Mouse (Mus musculus): ENCODE data around the gene Stat5a. TPM values are rescaled to one million over a fixed set of nuclear protein-coding genes. Genes with fewer than 3 reads are reported as not detected.

Gene Stat5a
- polyA plus RNA-seq, 1 experiment = 136 TPM

GRCm38 (mm10) chr11:100894146-100894918 lies 35.2 kb downstream of the Stat5a start:
- DNase-seq = no peak
- Histone ChIP-seq H3K27ac (ENCODE audit: control insufficient read depth, insufficient read depth, low read length) (no peak overlapping the region), H3K36me3 (ENCODE audit: control insufficient read depth, insufficient read depth, low read length) (peaks cover 6% of the 10 kb centered on the region; the same call in 1 of the 2 replicates), H3K4me1 (replicated peaks; ENCODE audit: control insufficient read depth, insufficient read depth, low read length) (peaks cover 59% of the 10 kb centered on the region), H3K4me3 (ENCODE audit: control insufficient read depth, insufficient read depth, low read length) (no peak overlapping the region), H3K27me3 (ENCODE audit: control insufficient read depth, insufficient read depth, low read length) (no peaks in the 10 kb centered on the region)
- 85% methylated on average over 9 of the region's 9 CpGs for WGBS
- no peak for TF ChIP-seq POLR2A (IDR thresholded peaks at IDR 0.05; ENCODE audit: control insufficient read depth, extremely low read depth, insufficient read depth, low read length, poor library complexity)
- no peak for TF ChIP-seq CTCF (IDR thresholded peaks at IDR 0.05; ENCODE audit: borderline replicate concordance, control insufficient read depth, extremely low read depth, insufficient read depth, low read length, poor library complexity)

GRCm38 (mm10) chr11:100896078-100896477 lies 36.9 kb downstream of the Stat5a start:
- 93% methylated on average over 10 of the region's 10 CpGs for WGBS
- H3K27me3 ChIP-seq (ENCODE audit: control insufficient read depth, insufficient read depth, low read length) = no peaks in the 10 kb centered on the region
- no peak overlapping the region for H3K27ac ChIP-seq (ENCODE audit: control insufficient read depth, insufficient read depth, low read length)
- peaks cover 42% of the 10 kb centered on the region for H3K4me1 ChIP-seq (replicated peaks; ENCODE audit: control insufficient read depth, insufficient read depth, low read length)
- no peak for DNase-seq
- TF ChIP-seq POLR2A (IDR thresholded peaks at IDR 0.05; ENCODE audit: control insufficient read depth, extremely low read depth, insufficient read depth, low read length, poor library complexity) (no peak), CTCF (IDR thresholded peaks at IDR 0.05; ENCODE audit: borderline replicate concordance, control insufficient read depth, extremely low read depth, insufficient read depth, low read length, poor library complexity) (no peak)
- H3K4me3 ChIP-seq (ENCODE audit: control insufficient read depth, insufficient read depth, low read length) = no peak overlapping the region
- peaks cover 8% of the 10 kb centered on the region for H3K36me3 ChIP-seq (ENCODE audit: control insufficient read depth, insufficient read depth, low read length)

- peak overlapping the region; percentile 45 for H3K27ac ChIP-seq (ENCODE audit: control insufficient read depth, insufficient read depth, low read length)
- no peak overlapping the region for H3K4me3 ChIP-seq (ENCODE audit: control insufficient read depth, insufficient read depth, low read length)
- DNase-seq = peak; percentile 54
- TF ChIP-seq POLR2A (IDR thresholded peaks at IDR 0.05; ENCODE audit: control insufficient read depth, extremely low read depth, insufficient read depth, low read length, poor library complexity) (no peak), CTCF (IDR thresholded peaks at IDR 0.05; ENCODE audit: borderline replicate concordance, control insufficient read depth, extremely low read depth, insufficient read depth, low read length, poor library complexity) (no peak)
- H3K4me1 ChIP-seq (replicated peaks; ENCODE audit: control insufficient read depth, insufficient read depth, low read length) = peaks cover 30% of the 10 kb centered on the region
- H3K36me3 ChIP-seq (ENCODE audit: control insufficient read depth, insufficient read depth, low read length) = peaks cover 21% of the 10 kb centered on the region
- 46% methylated on average over 7 of the region's 7 CpGs for WGBS
- no peaks in the 10 kb centered on the region for H3K27me3 ChIP-seq (ENCODE audit: control insufficient read depth, insufficient read depth, low read length)
Measured at GRCm38 (mm10) chr11:100897294-100898231, 38.4 kb downstream of the Stat5a start.

GRCm38 (mm10) chr11:100898441-100899199 lies 39.5 kb downstream of the Stat5a start:
- H3K4me1 ChIP-seq (replicated peaks; ENCODE audit: control insufficient read depth, insufficient read depth, low read length) = peaks cover 22% of the 10 kb centered on the region
- H3K36me3 ChIP-seq (ENCODE audit: control insufficient read depth, insufficient read depth, low read length) = peaks cover 31% of the 10 kb centered on the region
- WGBS = 55% methylated on average over 16 of the region's 16 CpGs
- H3K27ac ChIP-seq (ENCODE audit: control insufficient read depth, insufficient read depth, low read length) = peak overlapping the region; percentile 45
- no peaks in the 10 kb centered on the region for H3K27me3 ChIP-seq (ENCODE audit: control insufficient read depth, insufficient read depth, low read length)
- TF ChIP-seq CTCF (IDR thresholded peaks at IDR 0.05; ENCODE audit: borderline replicate concordance, control insufficient read depth, extremely low read depth, insufficient read depth, low read length, poor library complexity) (no peak), POLR2A (IDR thresholded peaks at IDR 0.05; ENCODE audit: control insufficient read depth, extremely low read depth, insufficient read depth, low read length, poor library complexity) (no peak)
- DNase-seq = no peak
- H3K4me3 ChIP-seq (ENCODE audit: control insufficient read depth, insufficient read depth, low read length) = no peak overlapping the region

GRCm38 (mm10) chr11:100904580-100905351 lies 45.6 kb downstream of the Stat5a start:
- H3K4me3 ChIP-seq (ENCODE audit: control insufficient read depth, insufficient read depth, low read length) = no peak overlapping the region
- no peak for DNase-seq
- no peaks in the 10 kb centered on the region for H3K4me1 ChIP-seq (replicated peaks; ENCODE audit: control insufficient read depth, insufficient read depth, low read length)
- peaks cover 80% of the 10 kb centered on the region for H3K36me3 ChIP-seq (ENCODE audit: control insufficient read depth, insufficient read depth, low read length)
- 86% methylated on average over 18 of the region's 20 CpGs for WGBS
- no peaks in the 10 kb centered on the region for H3K27me3 ChIP-seq (ENCODE audit: control insufficient read depth, insufficient read depth, low read length)
- no peak overlapping the region for H3K27ac ChIP-seq (ENCODE audit: control insufficient read depth, insufficient read depth, low read length)
- TF ChIP-seq POLR2A (IDR thresholded peaks at IDR 0.05; ENCODE audit: control insufficient read depth, extremely low read depth, insufficient read depth, low read length, poor library complexity) (no peak), CTCF (IDR thresholded peaks at IDR 0.05; ENCODE audit: borderline replicate concordance, control insufficient read depth, extremely low read depth, insufficient read depth, low read length, poor library complexity) (no peak)
